Mouse (Mus musculus) forebrain, embryonic 16.5 days (tissue): ENCODE measurements around the gene Gm45062. TPM values are rescaled to one million over a fixed set of nuclear protein-coding genes. Genes with fewer than 3 reads are reported as not detected.
A peak's percentile ranks its signal among the peaks of the same experiment; 100 is the strongest.
"Not testable (repeated sequence)": the region's sequence is repeated elsewhere in the genome, so short reads cannot be mapped to it uniquely, and the experiment has no call there.

Experiments
- ATAC-seq: fragments of 200-750 bp; cut with Nextera tagmentation; 2 replicates; pipeline ENCODE4 v1.8.0; 2017; ENCODE audit warnings: mild to moderate bottlenecking, moderate library complexity
- H3K27ac ChIP-seq: fragments of 300-500 bp; sonication (generic); 2 replicates; pipeline ENCODE4 v1.5.1; 2014; ENCODE audit warnings: low read length, control low read depth
- H3K27me3 ChIP-seq: fragments of 300-500 bp; sonication (generic); replicated peaks from 2 replicates; pipeline ENCODE4 v1.6.1; 2014; ENCODE audit warnings: low read length; ENCODE audit not compliant: control insufficient read depth, insufficient read depth
- H3K36me3 ChIP-seq: fragments of 300-500 bp; sonication (generic); 2 replicates; pipeline ENCODE4 v1.6.1; 2014; ENCODE audit not compliant: control insufficient read depth, insufficient read depth
- H3K4me1 ChIP-seq: fragments of 300-500 bp; sonication (generic); replicated peaks from 2 replicates; pipeline ENCODE4 v1.6.1; 2014; ENCODE audit warnings: low read length; ENCODE audit not compliant: control insufficient read depth, insufficient read depth
- H3K4me2 ChIP-seq: fragments of 300-500 bp; sonication (generic); 2 replicates; pipeline ENCODE4 v1.6.1; 2014; ENCODE audit warnings: mild to moderate bottlenecking, low read length, control low read depth
- H3K4me3 ChIP-seq: fragments of 300-500 bp; sonication (generic); replicated peaks from 2 replicates; pipeline ENCODE4 v1.5.1; 2014; ENCODE audit warnings: mild to moderate bottlenecking, low read length, control low read depth
- H3K9ac ChIP-seq: fragments of 300-500 bp; sonication (generic); replicated peaks from 2 replicates; pipeline ENCODE4 v1.6.1; 2014; ENCODE audit warnings: low read depth, low read length, control low read depth
- H3K9me3 ChIP-seq: fragments of 300-500 bp; sonication (generic); 2 replicates; pipeline ENCODE4 v1.6.1; 2016; ENCODE audit warnings: low read length; ENCODE audit not compliant: control insufficient read depth
- WGBS: fragments of 180-500 bp; shearing (Covaris S2); extraction: QIAGEN DNeasy Blood & Tissue Kit; methylation state at CpG from one replicate; pipeline ENCODE4 v1.1.7; 2014; 5-methylcytosine and 5-hydroxymethylcytosine counted together
- polyA plus RNA-seq: library from polyadenylated mRNA; unstranded; fragments of >200 nt; fragmentation: Nextera tagmentation; extraction: Ambion mirVana; gene quantifications from 2 replicates; pipeline ENCODE4 v1.2.1, GENCODE M21; 2015

Gm45062 gene
- polyA plus RNA-seq, 1 experiment from 2014 or later = 24.3 TPM

- no peaks in the 10 kb centered on the region for H3K4me1 ChIP-seq
- no peaks in the 10 kb centered on the region for H3K27me3 ChIP-seq
- no peak overlapping the region for H3K4me3 ChIP-seq
- peak; percentile 70 for ATAC-seq
- H3K4me2 ChIP-seq = no peak overlapping the region
- H3K9ac ChIP-seq = no peak overlapping the region
- no peaks in the 10 kb centered on the region for H3K9me3 ChIP-seq
- no peak overlapping the region for H3K27ac ChIP-seq
- no peaks in the 10 kb centered on the region for H3K36me3 ChIP-seq
- WGBS = 47% methylated on average over 6 of the region's 6 CpGs
These were observed 40.0 kb downstream of the Gm45062 start for GRCm38 (mm10) chr6:8299066-8299863.

- ATAC-seq = peak; percentile 82
These were observed 48.9 kb downstream of the Gm45062 start for GRCm38 (mm10) chr6:8307878-8308775.

GRCm38 (mm10) chr6:8312554-8312953 is 53.3 kb downstream of the Gm45062 start:
- no peak overlapping the region for H3K4me3 ChIP-seq
- no peak overlapping the region for H3K4me2 ChIP-seq
- peaks cover 7% of the 10 kb centered on the region; the same call in 1 of the 2 replicates for H3K4me1 ChIP-seq
- no peak overlapping the region for H3K9ac ChIP-seq
- ATAC-seq = no peak
- no peaks in the 10 kb centered on the region for H3K9me3 ChIP-seq
- 91% methylated on average over 2 of the region's 2 CpGs for WGBS
- no peak overlapping the region for H3K27ac ChIP-seq
- H3K36me3 ChIP-seq = no peaks in the 10 kb centered on the region
- no peaks in the 10 kb centered on the region for H3K27me3 ChIP-seq

More at GRCm38 (mm10) chr6:8307878-8308775, 48.9 kb downstream of the Gm45062 start:
- Histone ChIP-seq H3K4me3 (no peak overlapping the region), H3K4me2 (no peak overlapping the region), H3K36me3 (no peaks in the 10 kb centered on the region), H3K4me1 (peaks cover 7% of the 10 kb centered on the region; the same call in 1 of the 2 replicates), H3K27ac (peak overlapping the region; percentile 19; the same call in 1 of the 2 replicates), H3K27me3 (no peaks in the 10 kb centered on the region), H3K9me3 (no peaks in the 10 kb centered on the region), H3K9ac (no peak overlapping the region)
- WGBS = 34% methylated on average over 6 of the region's 6 CpGs

GRCm38 (mm10) chr6:8316201-8316600 is 57.0 kb downstream of the Gm45062 start:
- ATAC-seq = no peak
- no peaks in the 10 kb centered on the region for H3K27me3 ChIP-seq
- H3K9ac ChIP-seq = no peak overlapping the region
- no peak overlapping the region for H3K4me2 ChIP-seq
- no peaks in the 10 kb centered on the region for H3K4me1 ChIP-seq
- H3K36me3 ChIP-seq = no peaks in the 10 kb centered on the region
- peaks cover 4% of the 10 kb centered on the region; the same call in 1 of the 2 replicates for H3K9me3 ChIP-seq
- no peak overlapping the region for H3K4me3 ChIP-seq
- H3K27ac ChIP-seq = no peak overlapping the region

- ATAC-seq = no peak
These were observed 60.3 kb downstream of the Gm45062 start for GRCm38 (mm10) chr6:8319591-8319990.

GRCm38 (mm10) chr6:8331496-8331895 is 72.2 kb downstream of the Gm45062 start:
- H3K4me1 ChIP-seq, ATAC-seq, H3K4me3 ChIP-seq, H3K4me2 ChIP-seq, H3K27ac ChIP-seq, H3K9me3 ChIP-seq, H3K27me3 ChIP-seq, H3K36me3 ChIP-seq, H3K9ac ChIP-seq: not testable (repeated sequence)
- 99% methylated on average over 3 of the region's 3 CpGs for WGBS

More at GRCm38 (mm10) chr6:8319591-8319990, 60.3 kb downstream of the Gm45062 start:
- no peaks in the 10 kb centered on the region for H3K36me3 ChIP-seq
- 95% methylated on average over 2 of the region's 2 CpGs for WGBS
- no peak overlapping the region for H3K4me2 ChIP-seq
- H3K4me1 ChIP-seq = no peaks in the 10 kb centered on the region
- no peak overlapping the region for H3K9ac ChIP-seq
- H3K4me3 ChIP-seq = no peak overlapping the region
- H3K27ac ChIP-seq = no peak overlapping the region
- H3K27me3 ChIP-seq = no peaks in the 10 kb centered on the region
- H3K9me3 ChIP-seq = peaks cover 4% of the 10 kb centered on the region; the same call in 1 of the 2 replicates

- Histone ChIP-seq H3K36me3 (no peaks in the 10 kb centered on the region), H3K4me3 (no peak overlapping the region), H3K4me1 (no peaks in the 10 kb centered on the region), H3K4me2 (no peak overlapping the region), H3K27me3 (no peaks in the 10 kb centered on the region), H3K27ac (no peak overlapping the region), H3K9ac (no peak overlapping the region), H3K9me3 (no peaks in the 10 kb centered on the region)
- WGBS = 100% methylated on average over 1 of the region's 1 CpGs
- no peak for ATAC-seq
These were observed 74.1 kb downstream of the Gm45062 start for GRCm38 (mm10) chr6:8333380-8333779.

GRCm38 (mm10) chr6:8336487-8337390 is 77.5 kb downstream of the Gm45062 start:
- no peaks in the 10 kb centered on the region for H3K27me3 ChIP-seq
- no peak overlapping the region for H3K4me3 ChIP-seq
- H3K36me3 ChIP-seq = no peaks in the 10 kb centered on the region
- H3K4me2 ChIP-seq = no peak overlapping the region
- ATAC-seq = no peak
- no peak overlapping the region for H3K9ac ChIP-seq
- no peaks in the 10 kb centered on the region for H3K4me1 ChIP-seq
- WGBS = 87% methylated on average over 9 of the region's 9 CpGs
- no peaks in the 10 kb centered on the region for H3K9me3 ChIP-seq
- H3K27ac ChIP-seq = no peak overlapping the region
